Mouse (Mus musculus) hindbrain, postnatal 0 days (tissue): Measurements from ENCODE around the gene Pltp. TPM values are rescaled to one million over a fixed set of nuclear protein-coding genes. Genes with fewer than 3 reads are reported as not detected.
"Not testable (repeated sequence)": the region's sequence is repeated elsewhere in the genome, so short reads cannot be mapped to it uniquely, and the experiment has no call there.

Experiments used
- ATAC-seq: fragments of 200-750 bp; cut with Nextera tagmentation; 2 replicates; pipeline ENCODE4 v1.8.0; 2017; ENCODE audit warnings: mild to moderate bottlenecking, moderate TSS enrichment, moderate library complexity
- DNase-seq: peaks from one replicate; pipeline ENCODE4 v3.0.0-alpha.2; 2015; ENCODE audit warnings: low spot score
- H3K27ac ChIP-seq: fragments of 300-500 bp; sonication (generic); 2 replicates; pipeline ENCODE4 v1.5.1; 2014; ENCODE audit warnings: mild to moderate bottlenecking
- H3K27me3 ChIP-seq: fragments of 300-500 bp; sonication (generic); 2 replicates; pipeline ENCODE4 v1.6.1; 2014; ENCODE audit warnings: low read length, mixed read lengths; ENCODE audit not compliant: insufficient read depth
- H3K36me3 ChIP-seq: fragments of 300-500 bp; sonication (generic); 2 replicates; pipeline ENCODE4 v1.6.1; 2014; ENCODE audit warnings: low read length, mixed read lengths; ENCODE audit not compliant: insufficient read depth
- H3K4me1 ChIP-seq: fragments of 300-500 bp; sonication (generic); 2 replicates; pipeline ENCODE4 v1.6.1; 2014; ENCODE audit warnings: antibody characterized with exemption, low read length, mixed read lengths; ENCODE audit not compliant: insufficient read depth
- H3K4me2 ChIP-seq: fragments of 300-500 bp; sonication (generic); 2 replicates; pipeline ENCODE4 v1.6.1; 2014; ENCODE audit warnings: low read depth, mild to moderate bottlenecking, low read length, moderate library complexity, mixed read lengths
- H3K4me3 ChIP-seq: fragments of 300-500 bp; sonication (generic); 2 replicates; pipeline ENCODE4 v1.5.1; 2014; ENCODE audit warnings: low read length
- H3K9ac ChIP-seq: fragments of 300-500 bp; sonication (generic); replicated peaks from 2 replicates; pipeline ENCODE4 v1.6.1; 2014; ENCODE audit warnings: mild to moderate bottlenecking, low read length, moderate library complexity, mixed read lengths
- H3K9me3 ChIP-seq: fragments of 300-500 bp; sonication (generic); 2 replicates; pipeline ENCODE4 v1.6.1; 2016; ENCODE audit warnings: low read length, mixed read lengths
- CTCF ChIP-seq: IDR thresholded peaks from 2 replicates; pipeline ENCODE4 v1.5.1; 2016; ENCODE audit warnings: antibody characterized with exemption, control low read depth, low read depth
- WGBS: fragments of 180-500 bp; shearing (Covaris S2); extraction: QIAGEN DNeasy Blood & Tissue Kit; methylation state at CpG from one replicate; pipeline ENCODE4 v1.1.7; 2014; 5-methylcytosine and 5-hydroxymethylcytosine counted together
- polyA plus RNA-seq: library from polyadenylated mRNA; unstranded; fragments of >200 nt; fragmentation: Nextera tagmentation; extraction: Ambion mirVana; gene quantifications from 2 replicates; pipeline ENCODE4 v1.2.1, GENCODE M21; 2015
- total RNA-seq: library from RNA; depleted of rRNA; stranded (reverse); fragments of >200 nt; gene quantifications from 2 replicates; pipeline ENCODE4 v1.2.3, GENCODE M21; 2014

Gene Pltp
- total and polyA plus RNA-seq, 2 experiments from 2014 or later: 88.7 to 117 TPM

DNA sequence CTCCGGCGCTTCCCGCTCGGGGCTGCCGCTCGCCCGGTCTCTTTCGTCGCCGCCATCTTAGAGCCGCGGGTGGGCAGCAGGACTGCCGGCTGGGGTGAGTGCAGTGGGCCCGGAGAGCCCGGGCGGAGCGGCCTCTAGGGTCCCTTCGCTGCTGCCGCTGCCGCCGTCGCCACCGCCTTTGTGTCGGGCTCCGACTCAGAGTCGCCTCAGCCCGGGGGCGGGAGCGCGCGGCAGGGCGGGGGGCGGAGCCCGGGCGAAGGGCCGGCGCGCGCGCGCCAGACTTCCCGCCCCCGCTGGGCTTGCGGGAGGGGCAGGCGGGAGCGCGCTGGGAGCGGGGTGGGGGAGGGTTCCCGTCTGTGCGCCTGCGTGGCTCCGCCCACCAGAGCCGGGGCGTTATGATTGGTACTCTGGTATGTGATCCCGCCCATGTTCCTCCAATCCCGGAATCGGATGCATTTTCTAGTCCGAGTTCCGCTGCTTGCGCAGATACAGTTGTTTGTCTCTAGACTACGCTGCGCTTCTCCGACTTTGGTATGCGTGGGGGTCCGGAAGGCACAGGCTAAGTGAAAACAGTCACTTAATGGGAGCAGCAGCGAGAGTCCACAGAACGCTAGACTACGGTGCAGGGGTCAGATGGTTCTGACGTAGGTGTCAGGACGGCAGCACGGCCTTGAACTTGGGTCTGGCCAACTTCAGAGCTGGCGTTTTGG lies 22.2 kb upstream of the Pltp start:
- Histone ChIP-seq H3K9ac (peak overlapping the region; percentile 96), H3K4me3 (peak overlapping the region; percentile 71), H3K36me3 (peaks cover 21% of the 10 kb centered on the region), H3K4me1 (0 out of 2 replicates have a peak, but pooled peaks cover 8% of the 10 kb centered on the region), H3K27ac (peak overlapping the region; percentile 100), H3K27me3 (no peaks in the 10 kb centered on the region), H3K4me2 (peak overlapping the region; percentile 100), H3K9me3 (no peaks in the 10 kb centered on the region)
- no peak for TF ChIP-seq CTCF
- peak; percentile 93 for ATAC-seq
- DNase-seq: peak; percentile 98
- WGBS: 2% methylated on average over 45 of the region's 72 CpGs

DNA sequence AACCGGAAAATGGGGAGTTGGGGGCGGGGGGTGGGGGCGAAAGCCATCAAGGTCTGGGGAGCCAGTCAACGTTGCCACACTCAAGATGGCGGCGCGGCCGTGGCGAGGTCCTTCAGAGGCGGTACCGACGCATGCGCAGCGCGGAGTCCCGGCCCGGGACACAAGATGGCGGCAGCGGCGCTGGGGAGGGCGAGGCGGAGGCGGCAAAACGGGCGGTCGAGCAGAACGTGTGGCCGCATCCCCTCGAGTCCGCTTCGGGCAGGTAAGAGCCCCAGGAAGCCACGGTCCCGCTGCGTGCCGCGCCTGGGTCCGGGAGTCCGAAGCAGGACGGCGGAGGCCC lies 21.7 kb upstream of the Pltp start, which contains the start of gene Pcif1:
Gene Pcif1 (plus strand): TSS at position 77 of the 340 bp plus-strand sequence.
- TF ChIP-seq CTCF: no peak
- H3K9me3 ChIP-seq: no peaks in the 10 kb centered on the region
- ATAC-seq: peak; percentile 86
- peak; percentile 95 for DNase-seq
- H3K9ac ChIP-seq: peak within 1 kb of the TSS; percentile 96
- H3K4me1 ChIP-seq: 0 out of 2 replicates have a peak, but pooled peaks cover 8% of the 10 kb centered on the region
- H3K27me3 ChIP-seq: no peaks in the 10 kb centered on the region
- peak within 1 kb of the TSS; percentile 71 for H3K4me3 ChIP-seq
- peaks cover 16% of the 10 kb centered on the region for H3K36me3 ChIP-seq
- WGBS: 0% methylated on average over 38 of the region's 40 CpGs
- H3K4me2 ChIP-seq: peak within 1 kb of the TSS; percentile 100
- H3K27ac ChIP-seq: peak within 1 kb of the TSS; percentile 100

DNA sequence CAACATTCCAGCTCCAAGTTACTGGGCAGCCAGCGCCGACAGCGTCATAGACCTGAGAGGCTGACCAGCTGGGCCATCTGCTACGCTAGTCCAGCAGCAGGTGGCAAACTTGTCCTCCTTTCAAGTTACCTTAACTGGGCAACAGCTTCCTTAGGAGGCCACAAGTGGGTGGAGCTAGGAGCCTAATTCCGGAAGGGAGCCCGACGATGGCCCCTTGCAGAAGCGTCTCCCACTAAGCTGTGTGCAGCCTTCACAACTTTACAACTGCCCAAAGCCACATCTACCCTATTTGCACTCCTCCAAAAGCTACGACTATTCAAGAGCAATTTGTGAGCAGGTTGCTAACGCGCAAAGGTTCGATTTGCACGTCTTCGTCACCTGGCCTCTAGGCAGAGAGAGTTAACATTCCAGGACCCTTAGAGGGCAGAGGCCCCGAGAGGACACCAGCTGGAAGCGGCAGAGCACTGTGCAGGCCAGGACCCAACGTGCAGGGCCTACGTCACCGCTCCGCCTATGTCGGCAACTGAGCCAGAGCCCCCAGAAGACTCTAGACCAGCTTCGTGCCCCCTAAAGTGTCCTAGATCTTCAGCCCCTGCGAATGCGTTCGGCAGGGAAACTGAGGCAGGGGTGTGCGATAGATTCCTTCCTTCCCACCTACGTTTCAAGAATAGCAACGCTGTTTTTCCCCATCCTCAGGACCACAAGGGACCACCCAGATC lies 21.2 kb upstream of the Pltp start:
- TF ChIP-seq CTCF: peak; percentile 34
- H3K9me3 ChIP-seq: no peaks in the 10 kb centered on the region
- WGBS: 1% methylated on average over 28 of the region's 28 CpGs
- H3K27me3 ChIP-seq: no peaks in the 10 kb centered on the region
- peak overlapping the region; percentile 100 for H3K4me2 ChIP-seq
- peak overlapping the region; percentile 71 for H3K4me3 ChIP-seq
- H3K36me3 ChIP-seq: peaks cover 10% of the 10 kb centered on the region
- DNase-seq (peak; percentile 57), ATAC-seq (no peak; the same call in 1 of the 2 replicates)
- 0 out of 2 replicates have a peak, but pooled peaks cover 8% of the 10 kb centered on the region for H3K4me1 ChIP-seq
- H3K27ac ChIP-seq: peak overlapping the region; percentile 100
- H3K9ac ChIP-seq: peak overlapping the region; percentile 96

DNA sequence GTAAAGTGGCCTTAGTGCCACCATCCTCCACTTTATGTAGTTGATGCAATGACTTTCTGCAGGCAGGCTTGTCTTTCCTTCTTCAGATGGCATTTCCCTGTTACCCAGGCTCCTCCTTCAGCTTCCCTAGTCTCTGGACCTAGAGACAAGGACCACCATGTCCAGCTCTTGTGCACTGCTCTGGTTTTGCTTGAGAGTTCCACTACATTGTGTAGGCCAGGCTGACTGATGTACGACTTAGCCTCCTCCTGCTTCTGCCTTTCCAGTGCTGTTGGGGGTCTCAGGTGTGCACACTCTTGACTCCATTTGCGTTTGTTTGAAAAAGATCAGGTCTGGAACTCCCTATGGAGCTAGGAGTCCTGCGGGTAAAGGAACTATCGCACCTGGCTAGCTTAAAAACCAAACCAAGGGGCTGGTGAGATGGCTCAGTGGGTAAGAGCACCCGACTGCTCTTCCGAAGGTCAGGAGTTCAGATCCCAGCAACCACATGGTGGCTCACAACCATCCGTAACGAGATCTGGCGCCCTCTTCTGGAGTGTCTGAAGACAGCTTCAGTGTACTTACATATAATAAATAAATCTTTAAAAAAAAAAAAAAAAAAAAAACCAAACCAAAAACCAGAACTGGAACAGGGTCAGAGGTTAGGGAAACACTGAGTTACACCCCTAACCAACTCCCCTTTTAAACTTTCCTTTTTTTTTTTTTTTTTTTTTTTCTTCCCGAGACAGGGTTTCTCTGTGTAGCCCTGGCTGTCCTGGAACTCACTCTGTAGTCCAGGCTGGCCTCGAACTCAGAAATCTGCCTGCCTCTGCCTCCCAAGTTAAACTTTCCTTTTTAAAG lies 20.1 kb upstream of the Pltp start:
- not testable (repeated sequence) for H3K4me1 ChIP-seq, H3K27ac ChIP-seq, DNase-seq, H3K4me3 ChIP-seq, H3K9me3 ChIP-seq, H3K36me3 ChIP-seq, H3K9ac ChIP-seq, ATAC-seq, H3K27me3 ChIP-seq
- WGBS: 73% methylated on average over 11 of the region's 11 CpGs
- peak overlapping the region; percentile 100 for H3K4me2 ChIP-seq

DNA sequence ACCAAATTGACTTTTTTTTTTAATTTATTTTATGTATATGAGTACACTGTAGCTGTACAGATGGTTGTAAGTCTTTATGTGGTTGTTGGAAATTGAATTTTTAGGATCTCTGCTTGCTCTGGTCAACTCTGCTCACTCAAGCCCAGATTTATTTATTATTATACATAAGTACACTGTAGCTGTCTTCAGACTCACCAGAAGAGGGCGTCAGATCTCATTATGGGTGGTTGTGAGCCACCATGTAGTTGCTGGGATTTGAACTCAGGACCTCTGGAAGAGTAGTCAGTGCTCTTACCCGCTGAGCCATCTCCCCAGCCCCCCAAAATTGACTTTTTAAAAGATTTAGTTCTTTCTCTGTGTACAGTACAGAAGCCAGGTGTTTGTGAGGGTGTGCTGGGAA lies 18.1 kb upstream of the Pltp start:
- not testable (repeated sequence) for ATAC-seq

DNA sequence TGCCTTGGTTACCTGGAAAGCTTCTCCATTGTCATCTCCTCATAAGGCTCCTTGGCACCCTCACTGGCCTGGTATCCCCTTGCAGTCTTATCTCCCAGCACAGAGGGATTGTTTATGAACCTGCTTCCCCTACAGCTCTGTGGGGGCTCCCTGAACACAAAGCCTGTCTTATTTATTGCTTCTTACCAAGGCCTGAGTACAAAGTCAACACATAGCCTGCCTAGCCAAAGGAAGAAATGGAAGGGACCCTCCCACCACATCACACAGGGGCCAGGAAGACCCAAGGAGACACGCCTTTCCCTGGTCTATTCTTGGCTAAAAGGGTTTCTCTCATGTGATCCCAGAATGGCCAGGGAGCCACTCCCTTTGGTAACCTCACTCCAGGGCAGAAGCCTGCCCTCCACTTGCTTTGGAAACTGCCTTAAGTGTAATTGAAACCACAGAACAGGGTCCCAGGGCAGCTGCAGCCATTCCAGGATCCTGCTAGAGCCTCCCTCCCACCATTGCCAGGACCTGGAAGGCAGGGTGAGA lies 16.8 kb upstream of the Pltp start:
- Histone ChIP-seq H3K36me3 (no peaks in the 10 kb centered on the region), H3K9ac (no peak overlapping the region), H3K4me1 (0 out of 2 replicates have a peak, but pooled peaks cover 8% of the 10 kb centered on the region), H3K4me2 (no peak overlapping the region), H3K27me3 (no peaks in the 10 kb centered on the region), H3K4me3 (no peak overlapping the region), H3K27ac (peak overlapping the region; percentile 54), H3K9me3 (no peaks in the 10 kb centered on the region)
- no peak for DNase-seq
- 50% methylated on average over 1 of the region's 1 CpGs for WGBS
- ATAC-seq: no peak
- TF ChIP-seq CTCF: no peak

More for the DNA sequence above, 18.1 kb upstream of the Pltp start:
- not testable (repeated sequence) for H3K9ac ChIP-seq, H3K27ac ChIP-seq, H3K4me1 ChIP-seq, DNase-seq, H3K4me3 ChIP-seq, H3K9me3 ChIP-seq, H3K4me2 ChIP-seq, H3K27me3 ChIP-seq, H3K36me3 ChIP-seq
- 52% methylated on average over 2 of the region's 2 CpGs for WGBS
